ENCODE assay signal across 8 mouse cellular contexts in the genomic region with DNA sequence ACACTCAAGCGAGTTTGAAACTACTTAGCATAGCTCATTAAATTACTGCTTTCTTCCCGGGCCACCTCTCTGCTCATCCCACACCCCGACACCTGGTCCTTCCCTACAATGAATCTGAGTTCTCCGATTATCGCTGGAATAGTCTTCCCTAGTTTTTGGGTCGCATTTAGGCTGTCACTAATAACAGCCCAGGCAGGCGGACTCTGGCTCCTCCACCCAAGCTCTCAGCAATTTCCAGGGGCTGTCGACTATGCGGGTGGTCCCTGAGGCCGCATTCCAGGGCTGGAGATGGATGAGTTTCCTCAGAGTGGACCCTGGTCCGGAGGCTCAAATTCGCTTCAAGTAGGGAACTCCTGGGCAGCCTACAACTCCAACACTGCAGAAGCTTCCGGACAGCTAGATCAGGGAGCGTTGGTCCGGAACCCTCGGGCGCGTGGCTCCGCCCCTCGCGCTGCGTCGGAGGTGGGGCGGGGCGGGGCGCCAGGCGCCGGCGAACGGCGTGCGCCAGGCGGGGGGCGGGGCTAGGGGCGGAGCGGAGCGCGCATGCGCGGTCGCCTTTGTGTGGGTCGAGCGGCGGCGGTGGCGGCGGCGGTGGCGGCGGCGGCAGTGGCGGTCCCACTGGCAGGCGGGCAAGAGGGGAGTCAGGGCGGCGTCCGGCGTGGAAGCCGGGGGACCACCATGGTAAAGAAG. TPM values are rescaled to one million over a fixed set of nuclear protein-coding genes. Genes with fewer than 3 reads are reported as not detected.
DNase-seq lines count a peak whose midpoint lies in the region; ATAC-seq lines count a peak whose summit lies in the region.

TSS of gene Rtf1 (plus strand) at position 544 of the 690 bp plus-strand sequence.

- peak within 1 kb of the TSS; percentile 79 for H3K4me2 ChIP-seq in hindbrain, embryonic 11.5 days (replicated peaks; ENCODE audit: low read depth, low read length)

- H3K36me3 ChIP-seq in hindbrain, embryonic 11.5 days (ENCODE audit: control insufficient read depth, insufficient read depth, low read length) = no peaks in the 10 kb centered on the region

- no peaks in the 10 kb centered on the region for H3K9me3 ChIP-seq in hindbrain, embryonic 11.5 days (ENCODE audit: control insufficient read depth, low read length)

- peak; percentile 95 for ATAC-seq in frontal cortex, adult (ENCODE audit: low TSS enrichment)
- peak; percentile 96 for ATAC-seq in hindbrain, embryonic 11.5 days (ENCODE audit: low FRiP score)

- H3K9ac ChIP-seq in hindbrain, embryonic 11.5 days (ENCODE audit: low read depth, low read length) = peak within 1 kb of the TSS; percentile 89

- H3K4me1 ChIP-seq in hindbrain, embryonic 11.5 days (replicated peaks; ENCODE audit: control insufficient read depth, insufficient read depth, low read length) = no peaks in the 10 kb centered on the region

- under 1% methylated on average over 42 of the region's 58 CpGs for WGBS in hindbrain, embryonic 11.5 days

- no peaks in the 10 kb centered on the region for H3K27me3 ChIP-seq in hindbrain, embryonic 11.5 days (ENCODE audit: control insufficient read depth, insufficient read depth, low read length)

- H3K27ac ChIP-seq in hindbrain, embryonic 11.5 days (ENCODE audit: low read depth, low read length) = peak within 1 kb of the TSS; percentile 69

- H3K4me3 ChIP-seq in hindbrain, embryonic 11.5 days (ENCODE audit: low read depth, low read length) = peak within 1 kb of the TSS; percentile 97

- DNase-seq in MEL-GATA-1-ER (ENCODE audit: extremely low read depth, low read depth) = peak; percentile 48
- DNase-seq in cerebellum, adult 8-10 months = peak; percentile 96
- peak; percentile 96 for DNase-seq in hindbrain, embryonic 11.5 days (ENCODE audit: low spot score)
- DNase-seq in layer of hippocampus, postnatal 10 days (ENCODE audit: low spot score in 2 of 2) = peak; percentile 96 to 98
- peak; percentile 95 for DNase-seq in lung, postnatal 10 days
- peak; percentile 97 for DNase-seq in ovary, postnatal 36 days (ENCODE audit: low spot score)
- peak; percentile 97 for DNase-seq in thymus, postnatal 25 days

RNA-seq across cellular contexts. Expression of gene Rtf1, which starts in this region (rescaled TPM):
- polyA plus RNA-seq in hindbrain, embryonic 11.5 days (2014; fragmentation: Nextera tagmentation; extraction: Ambion mirVana) = 32.5 and 40.8 TPM in 2 replicates
- 10 to 100 TPM; 58.0 to 63.0 TPM for total RNA-seq in layer of hippocampus, postnatal 10 days (2021)

Comparison
In these comparisons a context has a peak if more than half of its experiments do, and no peak if none do; other contexts are left out.
1. Peak in every context shown above with its lines: DNase-seq, ATAC-seq, H3K4me3 ChIP-seq and H3K27ac ChIP-seq.